Comparison of ENCODE assay signal across 11 mouse cellular contexts in genomic region chr9:92412045-92412444, GRCm38 (mm10). TPM values are rescaled to one million over a fixed set of nuclear protein-coding genes. Genes with fewer than 3 reads are reported as not detected.
A peak's percentile ranks its signal among the peaks of the same experiment; 100 is the strongest.
DNase-seq lines count a peak whose midpoint lies in the region; ATAC-seq and TF ChIP-seq lines count a peak whose summit lies in the region.
"Had no signal": no experiment of that assay in that cellular context is flagged by ENCODE, and none has a peak within 500 bp of the region (broad histone marks: within the 10 kb centered on the region; RNA-seq: fewer than 3 reads in every experiment).

No protein-coding gene starts in this region.

- no peak overlapping the region for H3K9ac ChIP-seq in forebrain, postnatal 0 days
- H3K9ac ChIP-seq in liver, adult 2 months (ENCODE audit: low read depth, low read length): no peak overlapping the region
- H3K9ac ChIP-seq in liver, embryonic 11.5 days (ENCODE audit: low read depth, low read length): no peak overlapping the region
- no peak overlapping the region for H3K9ac ChIP-seq in stomach, embryonic 16.5 days (ENCODE audit: low read length)
- H3K9ac ChIP-seq in forebrain, embryonic 16.5 days (replicated peaks; ENCODE audit: low read depth, low read length): no peak overlapping the region
- H3K9ac ChIP-seq: neural tube, embryonic 15.5 days had no signal

- TF ChIP-seq POLR2A in liver, adult 2 months (IDR thresholded peaks at IDR 0.05; ENCODE audit: extremely low read depth, insufficient read depth, low read length): no peak

- no peaks in the 10 kb centered on the region for H3K9me3 ChIP-seq in forebrain, postnatal 0 days (ENCODE audit: low read length)
- no peaks in the 10 kb centered on the region for H3K9me3 ChIP-seq in forebrain, embryonic 10.5 days
- H3K9me3 ChIP-seq in liver, embryonic 11.5 days (ENCODE audit: control insufficient read depth, low read length): peaks cover 3% of the 10 kb centered on the region; the same call in 1 of the 2 replicates
- H3K9me3 ChIP-seq in stomach, embryonic 16.5 days (replicated peaks; ENCODE audit: control insufficient read depth, low read length): no peaks in the 10 kb centered on the region
- no peaks in the 10 kb centered on the region for H3K9me3 ChIP-seq in forebrain, embryonic 16.5 days (ENCODE audit: control insufficient read depth, low read length)
- H3K9me3 ChIP-seq: neural tube, embryonic 15.5 days had no signal

- intact Hi-C loops in heart, postnatal 25 days (cut with DNase I): loop anchor here (5.0 kb wide), 1 partner anchor 45 kb away; the partner anchor contains the start of gene Plscr4

- no peak overlapping the region for H3K4me3 ChIP-seq in forebrain, postnatal 0 days (ENCODE audit: low read depth, low read length)
- H3K4me3 ChIP-seq in forebrain, embryonic 10.5 days: no peak overlapping the region
- H3K4me3 ChIP-seq in liver, adult 2 months (ENCODE audit: insufficient read depth, low read depth, low read length): no peak overlapping the region
- H3K4me3 ChIP-seq in liver, embryonic 11.5 days (ENCODE audit: low read depth, low read length): no peak overlapping the region
- no peak overlapping the region for H3K4me3 ChIP-seq in stomach, embryonic 16.5 days (replicated peaks; ENCODE audit: low read length)
- no peak overlapping the region for H3K4me3 ChIP-seq in forebrain, embryonic 16.5 days (replicated peaks; ENCODE audit: low read length)
- H3K4me3 ChIP-seq: neural tube, embryonic 15.5 days had no signal

- no peaks in the 10 kb centered on the region for H3K27me3 ChIP-seq in forebrain, postnatal 0 days (ENCODE audit: insufficient read depth, low read length)
- H3K27me3 ChIP-seq in forebrain, embryonic 10.5 days (ENCODE audit: poor library complexity, severe bottlenecking): no peaks in the 10 kb centered on the region
- no peaks in the 10 kb centered on the region for H3K27me3 ChIP-seq in liver, adult 2 months (ENCODE audit: control insufficient read depth, insufficient read depth, low read length)
- no peaks in the 10 kb centered on the region for H3K27me3 ChIP-seq in liver, embryonic 11.5 days (replicated peaks; ENCODE audit: control insufficient read depth, insufficient read depth, low read length)
- no peaks in the 10 kb centered on the region for H3K27me3 ChIP-seq in stomach, embryonic 16.5 days (ENCODE audit: control insufficient read depth, insufficient read depth, low read length)
- H3K27me3 ChIP-seq in forebrain, embryonic 16.5 days (replicated peaks; ENCODE audit: control insufficient read depth, insufficient read depth, low read length): no peaks in the 10 kb centered on the region
- H3K27me3 ChIP-seq: neural tube, embryonic 15.5 days had no signal

- no peak overlapping the region for H3K4me2 ChIP-seq in forebrain, postnatal 0 days (ENCODE audit: low read depth)
- H3K4me2 ChIP-seq in liver, embryonic 11.5 days: no peak overlapping the region
- H3K4me2 ChIP-seq in stomach, embryonic 16.5 days (ENCODE audit: low read depth, low read length): no peak overlapping the region
- H3K4me2 ChIP-seq in forebrain, embryonic 16.5 days (ENCODE audit: low read length): no peak overlapping the region
- H3K4me2 ChIP-seq: neural tube, embryonic 15.5 days had no signal

- peak; percentile 20 for DNase-seq in forebrain, postnatal 0 days
- no peak for DNase-seq in forebrain, embryonic 10.5 days (ENCODE audit: extremely low spot score, low spot score)
- peak; percentile 44 for DNase-seq in liver, adult 2 months (ENCODE audit: extremely low read depth, low read depth, low spot score)
- DNase-seq in liver, embryonic 11.5 days (ENCODE audit: low spot score): no peak
- peak; percentile 23 for DNase-seq in heart, postnatal 25 days (ENCODE audit: low spot score)
- DNase-seq: thymus, postnatal 4 days had no signal

- H3K4me1 ChIP-seq in forebrain, postnatal 0 days (ENCODE audit: insufficient read depth): no peaks in the 10 kb centered on the region
- H3K4me1 ChIP-seq in forebrain, embryonic 10.5 days: no peaks in the 10 kb centered on the region
- no peaks in the 10 kb centered on the region for H3K4me1 ChIP-seq in liver, adult 2 months (ENCODE audit: control insufficient read depth, insufficient read depth, low read length)
- no peaks in the 10 kb centered on the region for H3K4me1 ChIP-seq in liver, embryonic 11.5 days (replicated peaks; ENCODE audit: control insufficient read depth, insufficient read depth, low read length)
- no peaks in the 10 kb centered on the region for H3K4me1 ChIP-seq in stomach, embryonic 16.5 days (ENCODE audit: control insufficient read depth, insufficient read depth, low read length)
- H3K4me1 ChIP-seq in forebrain, embryonic 16.5 days (replicated peaks; ENCODE audit: control insufficient read depth, insufficient read depth, low read length): no peaks in the 10 kb centered on the region
- H3K4me1 ChIP-seq: neural tube, embryonic 15.5 days had no signal

- 62% methylated on average over 2 of the region's 2 CpGs for WGBS in forebrain, postnatal 0 days
- 93% methylated on average over 2 of the region's 2 CpGs for WGBS in forebrain, embryonic 10.5 days
- WGBS in liver, adult 2 months: 75% methylated on average over 2 of the region's 2 CpGs
- 76% methylated on average over 2 of the region's 2 CpGs for WGBS in liver, embryonic 11.5 days
- WGBS in stomach, embryonic 16.5 days: 47% methylated on average over 2 of the region's 2 CpGs
- 79% methylated on average over 2 of the region's 2 CpGs for WGBS in forebrain, embryonic 16.5 days

- peak; percentile 73; the same call in 1 of the 2 replicates for ATAC-seq in forebrain, postnatal 0 days
- ATAC-seq in liver, embryonic 11.5 days (replicated peaks; ENCODE audit: low FRiP score): no peak
- 0 out of 2 replicates have a peak, but pooled peaks have one; percentile 44 for ATAC-seq in stomach, embryonic 16.5 days (ENCODE audit: insufficient read depth, low FRiP score)
- no peak for ATAC-seq in erythroid progenitor cell, adult 5-6 weeks (replicated peaks; ENCODE audit: low FRiP score, poor library complexity, severe bottlenecking)
- no peak for ATAC-seq in forebrain, embryonic 16.5 days
- ATAC-seq: forebrain, embryonic 14.5 days had no signal

- H3K36me3 ChIP-seq in forebrain, postnatal 0 days (ENCODE audit: insufficient read depth): no peaks in the 10 kb centered on the region
- H3K36me3 ChIP-seq in forebrain, embryonic 10.5 days (replicated peaks): no peaks in the 10 kb centered on the region
- H3K36me3 ChIP-seq in liver, adult 2 months (ENCODE audit: control insufficient read depth, insufficient read depth, low read length): no peaks in the 10 kb centered on the region
- H3K36me3 ChIP-seq in liver, embryonic 11.5 days (ENCODE audit: control insufficient read depth, insufficient read depth, low read length): no peaks in the 10 kb centered on the region
- H3K36me3 ChIP-seq in stomach, embryonic 16.5 days (ENCODE audit: control insufficient read depth, insufficient read depth, low read length): no peaks in the 10 kb centered on the region
- H3K36me3 ChIP-seq in forebrain, embryonic 16.5 days (ENCODE audit: control insufficient read depth, insufficient read depth): no peaks in the 10 kb centered on the region
- H3K36me3 ChIP-seq: neural tube, embryonic 15.5 days had no signal

- no peak overlapping the region for H3K27ac ChIP-seq in forebrain, postnatal 0 days (ENCODE audit: low read depth, low read length)
- H3K27ac ChIP-seq in forebrain, embryonic 10.5 days: no peak overlapping the region
- no peak overlapping the region for H3K27ac ChIP-seq in liver, adult 2 months (replicated peaks; ENCODE audit: insufficient read depth, low read depth, low read length)
- H3K27ac ChIP-seq in liver, embryonic 11.5 days (ENCODE audit: low read depth, low read length): no peak overlapping the region
- peak overlapping the region; percentile 40; the same call in 1 of the 2 replicates for H3K27ac ChIP-seq in stomach, embryonic 16.5 days (ENCODE audit: low read length)
- no peak overlapping the region for H3K27ac ChIP-seq in forebrain, embryonic 16.5 days (ENCODE audit: low read length)
- H3K27ac ChIP-seq: neural tube, embryonic 15.5 days had no signal

- TF ChIP-seq CTCF in forebrain, postnatal 0 days (IDR thresholded peaks at IDR 0.05; ENCODE audit: low read depth): no peak
- no peak for TF ChIP-seq CTCF in liver, adult 2 months (IDR thresholded peaks at IDR 0.05; ENCODE audit: low read depth, low read length)

- no peaks in the 10 kb centered on the region for H3K79me2 ChIP-seq in liver, adult 2 months (ENCODE audit: control insufficient read depth, insufficient read depth, low read length)

RNA-seq across cellular contexts. Expression of gene Plscr4, which starts 45.1 kb away (rescaled TPM):
- 1.0 and 1.7 TPM in 2 replicates for total RNA-seq in forebrain, postnatal 0 days (2014; rRNA removed)
- polyA plus RNA-seq in forebrain, postnatal 0 days (2015; fragmentation: Nextera tagmentation; extraction: Ambion mirVana): 2.1 and 3.0 TPM in 2 replicates
- polyA plus RNA-seq in forebrain, embryonic 10.5 days (2016; fragmentation: Nextera tagmentation; extraction: Ambion mirVana): 0.63 and 1.1 TPM in 2 replicates
- total RNA-seq in liver, adult 2 months (2014; rRNA removed): 2.1 and 2.6 TPM in 2 replicates
- 0.87 and 1.6 TPM in 2 replicates for polyA plus RNA-seq in liver, adult 2 months (2012; rRNA removed)
- polyA plus RNA-seq in liver, embryonic 11.5 days (2014; fragmentation: Nextera tagmentation; extraction: Ambion mirVana): 0.71 and 0.77 TPM in 2 replicates
- 1 to 10 TPM; 6.2 to 8.5 TPM for total RNA-seq in heart, postnatal 25 days (2021)
- 13.4 and 15.6 TPM in 2 replicates for polyA plus RNA-seq in stomach, embryonic 16.5 days (2015; fragmentation: Nextera tagmentation; extraction: Ambion mirVana)
- total RNA-seq in erythroid progenitor cell, adult 5-6 weeks (2015; ENCODE audit: low replicate concordance): 0.36 and 8.0 TPM in 2 replicates
- total RNA-seq in erythroid progenitor cell, adult 5-6 weeks (2017; ENCODE audit: low replicate concordance): 3.7 and 3.9 TPM in 2 replicates
- 1.3 and 1.4 TPM in 2 replicates for polyA plus RNA-seq in forebrain, embryonic 16.5 days (2015; fragmentation: Nextera tagmentation; extraction: Ambion mirVana)

Comparison
In these comparisons a context has a peak if more than half of its experiments do, and no peak if none do; other contexts are left out.
1. ATAC-seq: peak in forebrain, postnatal 0 days (single experiment) and stomach, embryonic 16.5 days (single experiment); none in liver, embryonic 11.5 days (single experiment), erythroid progenitor cell, adult 5-6 weeks (single experiment) and forebrain, embryonic 16.5 days (single experiment).
2. DNase-seq: peak in forebrain, postnatal 0 days (single experiment), liver, adult 2 months (single experiment) and heart, postnatal 25 days (single experiment); none in forebrain, embryonic 10.5 days (single experiment) and liver, embryonic 11.5 days (single experiment).